Mouse (Mus musculus) MEL (cell line): ENCODE data around the gene Abl1. TPM values are rescaled to one million over a fixed set of nuclear protein-coding genes. Genes with fewer than 3 reads are reported as not detected.
A peak's percentile ranks its signal among the peaks of the same experiment; 100 is the strongest.

Experiments
- DNase-seq: peaks from one replicate; pipeline ENCODE4 v3.0.0; 2011; ENCODE audit warnings: low read depth, low spot score
- H3K27ac ChIP-seq: 2 replicates; pipeline ENCODE4 v1.5.1; 2012; ENCODE audit warnings: low read depth, mild to moderate bottlenecking, control low read depth, low read length, moderate library complexity; ENCODE audit not compliant: control insufficient read depth
- H3K27me3 ChIP-seq, 2 experiments: fragments of 150-350 bp in 1 of 2; sonication (generic) in 1 of 2; 2 replicates each; pipeline ENCODE4 v1.6.1; 2012; ENCODE audit warnings: low read length in 2 of 2, mild to moderate bottlenecking in 2 of 2, improper control_type of control experiment in 1 of 2, moderate library complexity in 1 of 2; ENCODE audit not compliant: insufficient read depth in 2 of 2, control insufficient read depth in 1 of 2
- H3K36me3 ChIP-seq, 2 experiments: 2 replicates each; pipeline ENCODE4 v1.6.1; 2012 to 2014; ENCODE audit warnings: low read length in 2 of 2, improper control_type of control experiment in 1 of 2, inconsistent platforms in 1 of 2, mild to moderate bottlenecking in 1 of 2; ENCODE audit not compliant: insufficient read depth in 2 of 2, control insufficient read depth in 1 of 2
- H3K4me1 ChIP-seq, 2 experiments: fragments of 150-350 bp in 1 of 2; sonication (generic) in 1 of 2; 2 replicates each; pipeline ENCODE4 v1.6.1; 2012; ENCODE audit warnings: low read length in 2 of 2, improper control_type of control experiment in 1 of 2, mild to moderate bottlenecking in 1 of 2; ENCODE audit not compliant: insufficient read depth in 2 of 2, control insufficient read depth in 1 of 2
- H3K4me3 ChIP-seq, 2 experiments: fragments of 150-350 bp in 1 of 2; sonication (generic) in 1 of 2; 2 replicates each; pipeline ENCODE4 v1.5.1; 2012; ENCODE audit warnings: low read depth in 2 of 2, low read length in 2 of 2, mild to moderate bottlenecking in 2 of 2, moderate library complexity in 2 of 2, control low read depth in 1 of 2, improper control_type of control experiment in 1 of 2; ENCODE audit not compliant: control insufficient read depth in 1 of 2, insufficient read depth in 1 of 2
- H3K79me2 ChIP-seq: 2 replicates; pipeline ENCODE4 v1.6.1; 2012; ENCODE audit warnings: mild to moderate bottlenecking, low read length, moderate library complexity; ENCODE audit not compliant: control insufficient read depth, poor library complexity, insufficient read depth
- H3K9ac ChIP-seq: 2 replicates; pipeline ENCODE4 v1.6.1; 2012; ENCODE audit warnings: low read depth, mild to moderate bottlenecking, control low read depth, low read length, moderate library complexity; ENCODE audit not compliant: control insufficient read depth, poor library complexity, severe bottlenecking
- H3K9me3 ChIP-seq: fragments of 150-350 bp; sonication (generic); replicated peaks from 2 replicates; pipeline ENCODE4 v1.6.1; 2012; ENCODE audit warnings: mild to moderate bottlenecking, low read length, improper control_type of control experiment, moderate library complexity; ENCODE audit not compliant: insufficient read depth
- BHLHE40 ChIP-seq: IDR thresholded peaks from 2 replicates; pipeline ENCODE4 v1.6.1; 2012; ENCODE audit warnings: low read depth, mild to moderate bottlenecking, inconsistent platforms, low read length, improper control_type of control experiment, borderline replicate concordance
- CHD1 ChIP-seq: IDR thresholded peaks from 2 replicates; pipeline ENCODE4 v1.6.1; 2012; ENCODE audit warnings: low read depth, mild to moderate bottlenecking, inconsistent platforms, low read length, improper control_type of control experiment
- CHD2 ChIP-seq: IDR thresholded peaks from 2 replicates; pipeline ENCODE4 v1.6.1; 2011; ENCODE audit warnings: low read length, improper control_type of control experiment
- CTCF ChIP-seq, 3 experiments: IDR thresholded peaks in 2 of 3; conservative IDR thresholded peaks in 1 of 3; 2 replicates each; pipeline ENCODE4 v1.5.1; 2011 to 2012; ENCODE audit warnings: low read length in 3 of 3, low read depth in 2 of 3, mild to moderate bottlenecking in 2 of 3, improper control_type of control experiment in 1 of 3, inconsistent platforms in 1 of 3, mixed read lengths in 1 of 3, moderate library complexity in 1 of 3; ENCODE audit not compliant: control insufficient read depth in 1 of 3, insufficient read depth in 1 of 3, poor library complexity in 1 of 3, severe bottlenecking in 1 of 3
- E2F4 ChIP-seq: IDR thresholded peaks from 2 replicates; pipeline ENCODE4 v1.6.1; 2011; ENCODE audit warnings: low read depth, low read length, improper control_type of control experiment, borderline replicate concordance
- ELF1 ChIP-seq: IDR thresholded peaks from 2 replicates; pipeline ENCODE4 v1.6.1; 2014; ENCODE audit warnings: low read depth, mild to moderate bottlenecking, inconsistent platforms, low read length, improper control_type of control experiment, moderate library complexity
- EP300 ChIP-seq, 2 experiments: IDR thresholded peaks; 2 replicates each; pipeline ENCODE4 v1.6.1; 2011; ENCODE audit warnings: improper control_type of control experiment in 2 of 2, low read length in 2 of 2, low read depth in 1 of 2, mild to moderate bottlenecking in 1 of 2
- GABPA ChIP-seq: IDR thresholded peaks from 2 replicates; pipeline ENCODE4 v1.6.1; 2012; ENCODE audit warnings: low read depth, mild to moderate bottlenecking, inconsistent platforms, low read length, improper control_type of control experiment, moderate library complexity
- GATA1 ChIP-seq: IDR thresholded peaks from 2 replicates; pipeline ENCODE4 v1.6.1; 2011; ENCODE audit warnings: low read depth, low read length, improper control_type of control experiment
- HCFC1 ChIP-seq: IDR thresholded peaks from 2 replicates; pipeline ENCODE4 v1.6.1; 2012; ENCODE audit warnings: low read depth, mild to moderate bottlenecking, inconsistent platforms, low read length, improper control_type of control experiment, moderate library complexity
- JUND ChIP-seq: IDR thresholded peaks from 2 replicates; pipeline ENCODE4 v1.6.1; 2011; ENCODE audit warnings: low read depth, mild to moderate bottlenecking, improper control_type of control experiment, low read length
- KAT2A ChIP-seq: conservative IDR thresholded peaks from 2 replicates; pipeline ENCODE4 v1.6.1; 2012; ENCODE audit warnings: low read depth, low read length, improper control_type of control experiment, inconsistent platforms
- MAFK ChIP-seq: IDR thresholded peaks from 2 replicates; pipeline ENCODE4 v1.6.1; 2011; ENCODE audit warnings: low read depth, mild to moderate bottlenecking, low read length, improper control_type of control experiment, borderline replicate concordance
- MAX ChIP-seq: IDR thresholded peaks from 2 replicates; pipeline ENCODE4 v1.6.1; 2011; ENCODE audit warnings: low read length, improper control_type of control experiment
- MEF2A ChIP-seq: IDR thresholded peaks from 2 replicates; pipeline ENCODE4 v1.6.1; 2014; ENCODE audit warnings: low read depth, mild to moderate bottlenecking, inconsistent platforms, low read length, improper control_type of control experiment; ENCODE audit not compliant: poor library complexity, insufficient replicate concordance, severe bottlenecking; ENCODE audit errors: extremely low read depth
- MXI1 ChIP-seq: IDR thresholded peaks from 2 replicates; pipeline ENCODE4 v1.6.1; 2011; ENCODE audit warnings: mild to moderate bottlenecking, low read depth, low read length, improper control_type of control experiment
- MYC ChIP-seq: IDR thresholded peaks from 2 replicates; pipeline ENCODE4 v1.6.1; 2011; ENCODE audit warnings: low read depth, mild to moderate bottlenecking, low read length, improper control_type of control experiment, moderate library complexity
- NRF1 ChIP-seq: IDR thresholded peaks from 2 replicates; pipeline ENCODE4 v1.6.1; 2014; ENCODE audit warnings: low read depth, mild to moderate bottlenecking, inconsistent platforms, low read length, improper control_type of control experiment, moderate library complexity; ENCODE audit not compliant: poor library complexity, insufficient read depth, severe bottlenecking
- POLR2A ChIP-seq, 2 experiments: IDR thresholded peaks; 2 replicates each; pipeline ENCODE4 v1.6.1; 2011 to 2012; ENCODE audit warnings: low read length in 2 of 2, mild to moderate bottlenecking in 2 of 2, control low read depth in 1 of 2, improper control_type of control experiment in 1 of 2, low read depth in 1 of 2, moderate library complexity in 1 of 2; ENCODE audit not compliant: control insufficient read depth in 1 of 2, insufficient read depth in 1 of 2, poor library complexity in 1 of 2
- POLR2AphosphoS2 ChIP-seq: IDR thresholded peaks from 2 replicates; pipeline ENCODE4 v1.6.1; 2011; ENCODE audit warnings: low read length, improper control_type of control experiment
- POLR2AphosphoS5 ChIP-seq: IDR thresholded peaks from 2 replicates; pipeline ENCODE4 v1.6.1; 2012; ENCODE audit warnings: low read depth, borderline replicate concordance, mild to moderate bottlenecking, inconsistent platforms, low read length, moderate library complexity, mixed read lengths
- RAD21 ChIP-seq: IDR thresholded peaks from 2 replicates; pipeline ENCODE4 v1.6.1; 2011; ENCODE audit warnings: mild to moderate bottlenecking, low read depth, low read length, improper control_type of control experiment
- RCOR1 ChIP-seq: IDR thresholded peaks from 2 replicates; pipeline ENCODE4 v1.6.1; 2012; ENCODE audit warnings: low read depth, mild to moderate bottlenecking, inconsistent platforms, low read length, improper control_type of control experiment
- SIN3A ChIP-seq: IDR thresholded peaks from 2 replicates; pipeline ENCODE4 v1.6.1; 2012; ENCODE audit warnings: low read length, improper control_type of control experiment, inconsistent platforms
- SMC3 ChIP-seq: IDR thresholded peaks from 2 replicates; pipeline ENCODE4 v1.6.1; 2011; ENCODE audit warnings: low read depth, low read length, improper control_type of control experiment
- TAL1 ChIP-seq: IDR thresholded peaks from 2 replicates; pipeline ENCODE4 v1.6.1; 2012; ENCODE audit warnings: mild to moderate bottlenecking, inconsistent platforms, low read length, moderate library complexity, mixed read lengths
- TBP ChIP-seq: IDR thresholded peaks from 2 replicates; pipeline ENCODE4 v1.8.0; 2011; ENCODE audit warnings: low read depth, low read length, improper control_type of control experiment
- TCF12 ChIP-seq: IDR thresholded peaks from 2 replicates; pipeline ENCODE4 v1.6.1; 2014; ENCODE audit warnings: low read depth, mild to moderate bottlenecking, inconsistent platforms, low read length, improper control_type of control experiment, moderate library complexity
- UBTF ChIP-seq: IDR thresholded peaks from 2 replicates; pipeline ENCODE4 v1.6.1; 2012; ENCODE audit warnings: low read depth, mild to moderate bottlenecking, inconsistent platforms, low read length, improper control_type of control experiment, moderate library complexity, borderline replicate concordance; ENCODE audit not compliant: insufficient read depth
- USF1 ChIP-seq: IDR thresholded peaks from 2 replicates; pipeline ENCODE4 v1.6.1; 2014; ENCODE audit warnings: low read depth, mild to moderate bottlenecking, inconsistent platforms, low read length, improper control_type of control experiment, moderate library complexity
- USF2 ChIP-seq, 2 experiments: IDR thresholded peaks; 2 replicates each; pipeline ENCODE4 v1.6.1; 2011 to 2012; ENCODE audit warnings: improper control_type of control experiment in 2 of 2, low read length in 2 of 2, borderline replicate concordance in 1 of 2, inconsistent platforms in 1 of 2, low read depth in 1 of 2, mild to moderate bottlenecking in 1 of 2; ENCODE audit not compliant: insufficient read depth in 1 of 2
- ZC3H11A ChIP-seq: IDR thresholded peaks from 2 replicates; pipeline ENCODE4 v1.6.1; 2012; ENCODE audit warnings: low read depth, mild to moderate bottlenecking, inconsistent platforms, low read length, improper control_type of control experiment
- ZKSCAN1 ChIP-seq: IDR thresholded peaks from 2 replicates; pipeline ENCODE4 v1.6.1; 2012; ENCODE audit warnings: low read depth, mild to moderate bottlenecking, inconsistent platforms, low read length, improper control_type of control experiment, moderate library complexity
- ZMIZ1 ChIP-seq: IDR thresholded peaks from 2 replicates; pipeline ENCODE4 v1.6.1; 2012; ENCODE audit warnings: low read depth, mild to moderate bottlenecking, inconsistent platforms, low read length, improper control_type of control experiment, moderate library complexity
- ZNF384 ChIP-seq: IDR thresholded peaks from 2 replicates; pipeline ENCODE4 v1.6.1; 2012; ENCODE audit warnings: low read depth, mild to moderate bottlenecking, inconsistent platforms, low read length, improper control_type of control experiment
- polyA plus RNA-seq, 2 experiments: library from polyadenylated mRNA; stranded (reverse) in 1 of 2; unstranded in 1 of 2; fragments of >175 nt in 1 of 2; fragments of >200 nt in 1 of 2; gene quantifications; 2 replicates each; pipeline versions ENCODE4 v1.2.1 to v1.2.4; 2012; ENCODE audit warnings: low replicate concordance in 2 of 2, low read depth in 1 of 2; ENCODE audit not compliant: insufficient read length in 2 of 2, insufficient read depth in 1 of 2, missing spikeins in 1 of 2
- total RNA-seq: library from RNA; depleted of rRNA; stranded (reverse); fragments of 300-350 nt; gene quantifications from 2 replicates; pipeline ENCODE4 v1.2.3, GENCODE M21; 2012

Gene Abl1
- total and polyA plus RNA-seq, 3 experiments: 21.3 to 47.1 TPM; not detected in 1

DNA sequence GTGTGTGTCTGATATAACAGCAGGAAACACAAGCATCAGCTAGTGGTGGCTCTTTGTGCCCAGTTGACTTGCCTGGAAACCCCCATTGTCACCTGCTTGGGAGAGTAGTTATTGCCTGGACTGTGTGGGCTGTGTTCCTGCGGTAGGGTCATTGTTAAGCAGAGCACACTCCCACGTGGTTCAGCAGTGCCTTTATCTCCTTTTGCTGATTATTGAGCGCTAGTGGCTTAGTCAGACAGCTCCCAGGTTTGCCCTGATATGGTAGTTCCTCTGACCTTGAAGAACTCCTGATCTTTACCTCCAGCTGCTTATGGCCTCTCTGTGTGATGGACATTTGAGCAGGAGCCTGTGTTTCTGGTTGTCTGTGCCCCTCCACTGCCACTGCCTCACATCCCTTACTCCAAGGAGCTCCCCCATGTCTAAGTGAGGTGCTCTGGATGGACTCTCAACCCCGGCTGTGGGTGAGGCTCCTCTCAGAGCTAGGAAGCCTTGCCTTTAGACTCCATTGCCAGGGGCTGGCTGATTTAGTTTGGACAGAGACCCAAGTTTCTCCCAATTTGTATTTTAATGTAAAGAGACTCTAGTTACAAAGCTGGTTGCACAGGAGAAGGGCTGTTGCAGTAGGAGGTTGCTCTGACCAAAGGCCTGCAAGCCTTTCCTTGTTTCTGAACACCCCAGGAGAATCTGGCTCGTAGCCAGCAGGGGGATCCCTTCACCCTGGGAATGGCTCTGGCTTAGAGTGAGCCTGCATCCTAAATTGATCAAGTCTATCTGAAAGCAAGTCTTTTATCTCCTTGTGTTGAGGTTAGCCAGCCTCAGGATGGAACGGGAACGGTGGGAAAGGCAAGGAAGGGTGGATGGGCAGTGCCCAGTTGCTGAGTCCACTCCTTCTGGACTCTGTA lies 12.6 kb downstream of the Abl1 start:
- no peak overlapping the region for H3K9ac ChIP-seq
- peak overlapping the region; percentile 22; the same call in 1 of the 2 replicates for H3K27ac ChIP-seq
- peaks cover 0 to 18% of the 10 kb centered on the region in 2 experiments; a peak in 3 of 4 replicates for H3K36me3 ChIP-seq
- no peaks in the 10 kb centered on the region for H3K79me2 ChIP-seq
- H3K4me1 ChIP-seq: peaks cover 6 to 14% of the 10 kb centered on the region in 2 experiments; a peak in 3 of 4 replicates
- peak; percentile 64 for DNase-seq
- H3K27me3 ChIP-seq: no peaks in the 10 kb centered on the region
- no peak overlapping the region for H3K4me3 ChIP-seq
- H3K9me3 ChIP-seq: no peaks in the 10 kb centered on the region
- TF ChIP-seq MYC (peak; percentile 90), USF2 (IDR thresholded peaks at IDR 0.05; ENCODE audit: borderline replicate concordance in 1 of 2, insufficient read depth in 1 of 2, low read depth in 1 of 2, low read length in 2 of 2) (0 out of 4 replicates have a peak, but pooled peaks of 1 of the 2 experiments have one; percentile 28), EP300 (IDR thresholded peaks at IDR 0.05; ENCODE audit: low read depth in 1 of 2, low read length in 2 of 2) (peak; percentile 63 to 68), SMC3 (no peak), MEF2A (no peak), MAX (peak; percentile 90), ZC3H11A (no peak), MAFK (no peak), CTCF (IDR thresholded peaks at IDR 0.05 in 2 of 3, conservative IDR thresholded peaks at IDR 0.05 in 1 of 3; ENCODE audit: control insufficient read depth in 1 of 3, insufficient read depth in 1 of 3, low read depth in 2 of 3, low read length in 3 of 3, poor library complexity in 1 of 3, severe bottlenecking in 1 of 3) (no peak), CHD2 (no peak), KAT2A (no peak), GABPA (no peak), SIN3A (peak; percentile 65; the same call in 1 of the 2 replicates), POLR2AphosphoS5 (no peak), HCFC1 (no peak), TAL1 (no peak), ZNF384 (no peak), E2F4 (no peak), RAD21 (no peak), RCOR1 (no peak), CHD1 (no peak), TCF12 (0 out of 2 replicates have a peak, but pooled peaks have one; percentile 31), ZMIZ1 (no peak), ZKSCAN1 (no peak), USF1 (peak; percentile 87), MXI1 (peak; percentile 93), JUND (no peak), TBP (no peak), NRF1 (no peak), UBTF (no peak), ELF1 (no peak), POLR2AphosphoS2 (no peak), POLR2A (IDR thresholded peaks at IDR 0.05; ENCODE audit: control insufficient read depth in 1 of 2, insufficient read depth in 1 of 2, low read depth in 1 of 2, low read length in 2 of 2, poor library complexity in 1 of 2) (no peak), BHLHE40 (0 out of 2 replicates have a peak, but pooled peaks have one; percentile 19), GATA1 (peak; percentile 86)
